Mouse (Mus musculus) stomach, embryonic 14.5 days (tissue): ENCODE measurements at regions not wholly inside any gene's neighbourhood (a gene's known extent, or its start where the extent isn't known, plus 50 kb on each side); places are given as distances from the start of the nearest gene placed in this dataset.

Experiments
- ATAC-seq: fragments of 200-750 bp; cut with Nextera tagmentation; 2 replicates; pipeline ENCODE4 v1.8.0; 2017; ENCODE audit warnings: low read depth, moderate TSS enrichment; ENCODE audit not compliant: insufficient number of reproducible peaks, insufficient read depth, low FRiP score
- H3K27ac ChIP-seq: fragments of 300-500 bp; sonication (generic); 2 replicates; pipeline ENCODE4 v1.5.1; 2014; ENCODE audit warnings: mild to moderate bottlenecking, low read length, moderate library complexity, mixed read lengths
- H3K27me3 ChIP-seq: fragments of 300-500 bp; sonication (generic); 2 replicates; pipeline ENCODE4 v1.6.1; 2014; ENCODE audit warnings: low read length, control low read depth, mixed read lengths; ENCODE audit not compliant: control insufficient read depth, insufficient read depth
- H3K36me3 ChIP-seq: fragments of 300-500 bp; sonication (generic); 2 replicates; pipeline ENCODE4 v1.6.1; 2014; ENCODE audit warnings: mild to moderate bottlenecking, control low read depth, low read length, moderate library complexity, mixed read lengths; ENCODE audit not compliant: control insufficient read depth, insufficient read depth
- H3K4me1 ChIP-seq: fragments of 300-500 bp; sonication (generic); 2 replicates; pipeline ENCODE4 v1.6.1; 2014; ENCODE audit warnings: low read length, control low read depth, mixed read lengths; ENCODE audit not compliant: control insufficient read depth, insufficient read depth
- H3K4me2 ChIP-seq: fragments of 300-500 bp; sonication (generic); replicated peaks from 2 replicates; pipeline ENCODE4 v1.6.1; 2014; ENCODE audit warnings: low read depth, low read length, control low read depth
- H3K4me3 ChIP-seq: fragments of 300-500 bp; sonication (generic); 2 replicates; pipeline ENCODE4 v1.5.1; 2014; ENCODE audit warnings: low read depth, low read length, control low read depth
- H3K9ac ChIP-seq: fragments of 300-500 bp; sonication (generic); replicated peaks from 2 replicates; pipeline ENCODE4 v1.6.1; 2014; ENCODE audit warnings: low read depth, mild to moderate bottlenecking, control low read depth, low read length, moderate library complexity, mixed read lengths
- H3K9me3 ChIP-seq: fragments of 300-500 bp; sonication (generic); 2 replicates; pipeline ENCODE4 v1.6.1; 2016; ENCODE audit warnings: low read depth, low read length, control low read depth; ENCODE audit not compliant: control insufficient read depth
- WGBS: fragments of 180-500 bp; shearing (Covaris S2); extraction: QIAGEN DNeasy Blood & Tissue Kit; methylation state at CpG from one replicate; pipeline ENCODE4 v1.1.7; 2014; 5-methylcytosine and 5-hydroxymethylcytosine counted together

GRCm38 (mm10) chr4:47681141-47681540, 206.7 kb downstream of the Sec61b start:
- Histone ChIP-seq H3K27ac (no peak overlapping the region), H3K4me3 (no peak overlapping the region), H3K27me3 (no peaks in the 10 kb centered on the region), H3K9ac (no peak overlapping the region), H3K4me2 (no peak overlapping the region), H3K4me1 (no peaks in the 10 kb centered on the region), H3K36me3 (no peaks in the 10 kb centered on the region), H3K9me3 (no peaks in the 10 kb centered on the region)
- 89% methylated on average over 4 of the region's 4 CpGs for WGBS
- ATAC-seq: no peak

DNA sequence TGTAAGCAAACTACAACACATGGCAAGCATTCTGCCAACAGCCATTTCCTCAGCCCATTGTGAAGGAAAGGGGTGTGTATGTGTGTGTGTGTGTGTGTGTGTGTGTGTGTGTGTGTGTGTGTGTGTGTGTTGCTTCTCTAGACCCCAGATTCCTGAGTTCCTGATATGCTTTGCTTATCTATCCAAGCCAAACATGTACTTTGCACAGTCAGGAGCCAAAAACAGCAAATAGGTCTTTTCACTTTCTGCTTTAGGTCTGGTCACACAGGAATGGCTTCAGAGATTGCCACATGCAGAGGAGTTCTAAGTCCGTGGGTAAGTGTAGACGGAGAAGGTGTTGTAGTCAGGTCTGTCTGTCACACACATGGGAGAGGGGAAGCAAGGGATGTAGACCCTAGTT, 216.7 kb downstream of the Sec61b start:
- Histone ChIP-seq H3K27ac (no peak overlapping the region), H3K27me3 (no peaks in the 10 kb centered on the region), H3K9ac (no peak overlapping the region), H3K4me1 (no peaks in the 10 kb centered on the region), H3K4me3 (no peak overlapping the region), H3K9me3 (no peaks in the 10 kb centered on the region), H3K36me3 (no peaks in the 10 kb centered on the region), H3K4me2 (no peak overlapping the region)
- ATAC-seq: no peak
- 90% methylated on average over 2 of the region's 2 CpGs for WGBS

DNA sequence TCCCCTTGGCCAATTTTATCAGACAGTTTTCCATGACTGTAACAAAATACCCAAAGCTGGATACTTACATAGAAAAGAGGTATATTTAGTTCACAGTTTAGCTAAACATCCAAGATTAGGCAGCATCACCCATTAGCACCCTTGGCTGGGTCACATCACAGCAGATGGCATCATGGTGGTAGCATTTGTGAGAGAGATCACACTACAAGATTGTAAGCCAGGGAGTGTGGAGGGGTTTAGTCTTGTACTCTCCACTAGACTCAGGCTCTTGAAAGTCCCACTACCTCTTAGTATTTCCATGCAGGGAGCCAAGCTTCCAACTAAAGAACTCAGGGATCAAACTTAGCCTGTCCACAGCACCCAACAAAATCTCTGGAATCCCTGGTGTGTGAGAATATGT, 218.2 kb downstream of the Sec61b start:
- H3K4me1 ChIP-seq: no peaks in the 10 kb centered on the region
- no peak overlapping the region for H3K4me2 ChIP-seq
- no peak overlapping the region for H3K9ac ChIP-seq
- no peaks in the 10 kb centered on the region for H3K27me3 ChIP-seq
- no peaks in the 10 kb centered on the region for H3K9me3 ChIP-seq
- H3K36me3 ChIP-seq: no peaks in the 10 kb centered on the region
- no peak overlapping the region for H3K27ac ChIP-seq
- no peak overlapping the region for H3K4me3 ChIP-seq
- no peak for ATAC-seq

DNA sequence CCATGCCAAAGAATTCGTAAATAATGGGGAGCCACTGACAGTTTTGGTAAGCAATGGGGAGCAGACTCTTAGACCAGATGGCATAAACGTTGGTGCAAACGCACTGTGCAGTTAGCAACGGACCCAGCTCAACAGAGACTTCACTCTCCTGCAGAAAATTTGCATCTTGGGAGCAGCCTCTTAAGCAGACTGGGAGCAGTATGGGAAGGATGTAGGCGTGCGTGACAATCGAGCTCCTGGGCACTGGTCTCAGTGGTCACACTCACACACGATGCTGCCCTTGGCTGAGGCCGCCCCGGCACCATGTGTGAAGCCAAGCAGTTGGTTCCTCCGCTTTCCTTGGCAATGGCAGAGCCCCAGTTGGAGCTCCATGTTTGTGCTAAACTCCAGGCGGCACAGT, 218.8 kb downstream of the Sec61b start:
- Histone ChIP-seq H3K9ac (no peak overlapping the region), H3K4me1 (no peaks in the 10 kb centered on the region), H3K27me3 (no peaks in the 10 kb centered on the region), H3K27ac (no peak overlapping the region), H3K4me2 (no peak overlapping the region), H3K4me3 (no peak overlapping the region), H3K9me3 (no peaks in the 10 kb centered on the region), H3K36me3 (no peaks in the 10 kb centered on the region)
- no peak for ATAC-seq
- 70% methylated on average over 12 of the region's 12 CpGs for WGBS

- WGBS: 89% methylated on average over 4 of the region's 4 CpGs
Observed at GRCm38 (mm10) chr4:47697071-47697470, 222.6 kb downstream of the Sec61b start.

DNA sequence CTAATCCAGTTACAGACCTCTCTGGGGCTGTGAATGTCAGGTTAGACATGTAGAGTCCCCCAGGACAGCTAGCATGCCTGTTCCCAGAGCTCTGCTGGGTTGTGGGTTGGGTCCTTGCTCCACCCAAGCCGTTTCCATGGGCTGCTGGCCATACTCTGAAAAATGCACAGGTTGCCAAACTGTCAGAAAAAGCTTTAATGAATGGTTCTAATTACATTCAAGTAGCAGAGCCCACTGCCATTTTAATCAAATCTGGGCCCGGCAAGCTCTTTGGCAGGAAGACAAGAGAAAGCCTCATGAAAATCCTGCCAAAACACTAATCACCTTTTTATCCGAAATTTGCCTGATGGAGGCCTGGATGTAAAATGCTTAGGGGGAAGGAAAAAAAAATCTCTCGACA, 224.1 kb downstream of the Sec61b start:
- no peak for ATAC-seq
- Histone ChIP-seq H3K9me3 (no peaks in the 10 kb centered on the region), H3K27me3 (no peaks in the 10 kb centered on the region), H3K27ac (no peak overlapping the region), H3K4me3 (no peak overlapping the region), H3K4me2 (no peak overlapping the region), H3K36me3 (no peaks in the 10 kb centered on the region), H3K4me1 (no peaks in the 10 kb centered on the region), H3K9ac (no peak overlapping the region)
- 54% methylated on average over 4 of the region's 4 CpGs for WGBS

More at GRCm38 (mm10) chr4:47697071-47697470, 222.6 kb downstream of the Sec61b start:
- Histone ChIP-seq H3K9ac (no peak overlapping the region), H3K36me3 (no peaks in the 10 kb centered on the region), H3K9me3 (no peaks in the 10 kb centered on the region), H3K4me1 (no peaks in the 10 kb centered on the region), H3K27ac (no peak overlapping the region), H3K27me3 (no peaks in the 10 kb centered on the region), H3K4me2 (no peak overlapping the region), H3K4me3 (no peak overlapping the region)
- ATAC-seq: no peak

DNA sequence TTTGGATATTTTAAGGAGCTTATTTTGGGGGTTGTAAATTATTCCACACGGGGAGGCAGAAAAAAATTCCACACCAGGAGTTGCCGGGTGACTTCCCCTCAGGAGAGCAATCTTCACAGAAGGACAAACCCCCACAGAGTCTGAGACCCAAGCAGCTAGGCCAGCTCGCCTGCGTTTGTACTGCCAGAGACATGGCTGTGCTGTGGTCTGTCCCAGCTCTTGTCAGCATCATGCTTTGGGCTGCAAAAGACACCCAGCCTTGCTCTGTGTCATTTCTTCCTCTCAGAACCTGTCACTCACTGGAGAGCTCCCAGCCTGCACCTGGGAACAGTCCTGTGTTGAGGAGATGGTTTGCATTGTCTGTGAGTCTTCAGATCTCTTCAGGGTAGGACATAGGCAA, 224.5 kb downstream of the Sec61b start:
- ATAC-seq: no peak
- Histone ChIP-seq H3K27ac (no peak overlapping the region), H3K4me1 (no peaks in the 10 kb centered on the region)

GRCm38 (mm10) chr4:47703501-47703900, 229.0 kb downstream of the Sec61b start:
- Histone ChIP-seq H3K9ac (no peak overlapping the region), H3K4me2 (no peak overlapping the region)
- 83% methylated on average over 2 of the region's 2 CpGs for WGBS

More for the DNA sequence above, 224.5 kb downstream of the Sec61b start:
- 66% methylated on average over 4 of the region's 4 CpGs for WGBS
- H3K36me3 ChIP-seq: no peaks in the 10 kb centered on the region
- no peaks in the 10 kb centered on the region for H3K27me3 ChIP-seq
- H3K9me3 ChIP-seq: no peaks in the 10 kb centered on the region
- no peak overlapping the region for H3K4me2 ChIP-seq
- H3K9ac ChIP-seq: no peak overlapping the region
- H3K4me3 ChIP-seq: no peak overlapping the region

GRCm38 (mm10) chr4:47704607-47705006, 230.1 kb downstream of the Sec61b start:
- no peaks in the 10 kb centered on the region for H3K9me3 ChIP-seq
- WGBS: 71% methylated on average over 4 of the region's 4 CpGs
- H3K27me3 ChIP-seq: no peaks in the 10 kb centered on the region
- no peak overlapping the region for H3K9ac ChIP-seq
- H3K36me3 ChIP-seq: no peaks in the 10 kb centered on the region
- ATAC-seq: no peak
- H3K4me1 ChIP-seq: no peaks in the 10 kb centered on the region
- H3K27ac ChIP-seq: no peak overlapping the region
- no peak overlapping the region for H3K4me3 ChIP-seq
- H3K4me2 ChIP-seq: no peak overlapping the region

More at GRCm38 (mm10) chr4:47703501-47703900, 229.0 kb downstream of the Sec61b start:
- no peak for ATAC-seq
- no peaks in the 10 kb centered on the region for H3K9me3 ChIP-seq
- no peaks in the 10 kb centered on the region for H3K4me1 ChIP-seq
- H3K4me3 ChIP-seq: no peak overlapping the region
- H3K27ac ChIP-seq: no peak overlapping the region
- H3K36me3 ChIP-seq: no peaks in the 10 kb centered on the region
- H3K27me3 ChIP-seq: no peaks in the 10 kb centered on the region
